Mouse (Mus musculus) brain, embryonic 14.5 days (tissue): ENCODE measurements around the gene Etl4. TPM values are rescaled to one million over a fixed set of nuclear protein-coding genes. Genes with fewer than 3 reads are reported as not detected.

ENCODE experiments used
- DNase-seq: peaks from one replicate; pipeline ENCODE4 v3.0.0-alpha.2; 2011; ENCODE audit warnings: low read depth
- CTCF ChIP-seq: fragments of 200-500 bp; IDR thresholded peaks from 2 replicates; pipeline ENCODE4 v1.5.1; 2012; ENCODE audit warnings: inconsistent platforms, mild to moderate bottlenecking, moderate library complexity, borderline replicate concordance; ENCODE audit not compliant: insufficient read depth, insufficient read length; ENCODE audit errors: extremely low read depth
- POLR2A ChIP-seq: fragments of 200-500 bp; IDR thresholded peaks from 2 replicates; pipeline ENCODE4 v1.6.1; 2012; ENCODE audit warnings: mild to moderate bottlenecking, inconsistent platforms, borderline replicate concordance; ENCODE audit not compliant: poor library complexity, insufficient read depth, insufficient read length, severe bottlenecking; ENCODE audit errors: extremely low read depth
- polyA plus RNA-seq: library from polyadenylated mRNA; depleted of rRNA; stranded (reverse); fragments of >200 nt; gene quantifications from 2 replicates; pipeline ENCODE4 v1.2.3, GENCODE M21; 2012

The Etl4 gene
- polyA plus RNA-seq, 1 experiment: 12.3 TPM

DNA sequence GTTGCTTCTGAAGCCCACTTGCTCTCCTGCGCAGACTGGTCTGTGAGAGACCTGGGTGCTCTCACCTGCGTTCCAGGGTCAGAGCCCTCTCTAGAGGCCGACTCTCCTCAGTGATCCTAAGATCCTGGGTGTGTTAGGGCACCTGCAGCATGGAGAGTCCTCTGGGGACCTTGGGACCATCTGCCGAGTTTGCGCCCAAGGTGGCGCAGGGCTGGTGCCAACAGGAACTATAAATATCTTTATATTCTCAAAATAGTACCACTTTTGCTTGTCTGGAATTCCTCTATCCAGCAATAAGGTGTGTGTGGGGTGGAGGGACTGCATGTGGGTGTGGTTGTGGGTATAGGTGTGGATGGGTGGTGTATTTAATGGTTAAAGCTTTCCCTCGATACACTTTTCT, 293.4 kb downstream of the Etl4 start:
- TF ChIP-seq CTCF (no peak), POLR2A (no peak)
- no peak for DNase-seq

DNA sequence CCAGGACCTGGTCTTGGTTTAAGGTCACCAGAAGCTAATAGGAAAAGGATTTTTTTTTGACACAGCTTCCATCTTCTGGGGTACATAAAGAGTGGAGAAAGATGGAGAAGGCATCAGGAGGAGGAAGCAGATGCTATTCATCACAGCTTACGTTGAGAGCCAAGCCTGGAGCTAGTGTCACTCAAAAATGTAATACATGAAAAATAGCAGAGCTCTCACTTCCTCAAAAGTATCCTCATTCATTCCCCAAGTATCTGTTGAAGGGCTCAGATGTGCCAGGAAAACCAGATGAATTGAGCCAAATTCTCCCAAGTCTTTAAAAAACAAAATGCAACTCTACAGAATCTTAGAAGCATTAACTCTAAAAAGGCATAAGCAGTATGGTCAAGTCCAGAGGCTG, 297.1 kb downstream of the Etl4 start:
- peak; percentile 21 for DNase-seq
- TF ChIP-seq POLR2A (no peak), CTCF (no peak)

DNA sequence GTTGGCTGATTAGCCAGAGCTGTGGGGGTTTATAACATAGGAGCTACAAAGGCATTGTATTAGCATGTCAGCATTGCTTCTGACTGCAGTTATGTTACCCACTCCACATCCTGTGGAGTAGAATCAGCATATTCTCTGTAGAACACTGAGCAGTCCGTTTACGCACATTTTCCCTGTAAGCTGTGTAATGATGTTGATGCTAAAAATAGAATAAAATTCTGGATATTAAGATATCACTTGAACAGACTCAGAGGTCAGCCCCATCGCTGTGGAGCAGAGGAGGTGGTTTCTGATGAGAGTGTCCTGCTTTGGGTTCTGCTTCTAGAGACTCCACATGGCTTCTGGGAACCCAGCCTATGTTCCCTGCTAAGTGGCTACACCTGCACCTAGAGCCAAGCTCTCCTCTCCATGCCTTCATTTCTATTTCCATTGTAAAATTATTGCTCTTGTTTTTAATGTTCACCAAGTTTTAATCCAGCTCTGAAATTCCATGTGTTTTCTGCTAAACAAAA, 299.2 kb downstream of the Etl4 start:
- no peak for DNase-seq
- TF ChIP-seq POLR2A (no peak), CTCF (no peak)

DNA sequence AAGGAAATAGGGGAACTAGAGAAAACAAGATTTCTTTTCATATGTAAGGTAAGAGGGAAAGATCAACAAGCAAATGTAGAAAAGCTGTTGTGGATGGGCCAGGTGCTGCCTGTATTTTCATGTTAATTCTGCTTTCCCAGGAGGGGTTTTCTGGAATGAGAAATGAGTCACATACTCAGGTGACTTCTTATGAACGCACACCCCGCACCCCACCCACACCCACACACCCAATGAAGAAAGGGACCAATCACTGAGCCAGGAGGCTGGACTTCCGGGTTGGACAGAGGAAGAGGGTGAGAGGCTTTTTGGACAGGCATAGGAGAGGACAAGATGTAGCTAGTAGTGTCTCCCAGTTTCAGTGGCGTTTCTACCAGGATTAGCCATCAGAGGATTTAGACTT, 299.8 kb downstream of the Etl4 start:
- no peak for DNase-seq
- TF ChIP-seq POLR2A: no peak
- no peak for TF ChIP-seq CTCF

DNA sequence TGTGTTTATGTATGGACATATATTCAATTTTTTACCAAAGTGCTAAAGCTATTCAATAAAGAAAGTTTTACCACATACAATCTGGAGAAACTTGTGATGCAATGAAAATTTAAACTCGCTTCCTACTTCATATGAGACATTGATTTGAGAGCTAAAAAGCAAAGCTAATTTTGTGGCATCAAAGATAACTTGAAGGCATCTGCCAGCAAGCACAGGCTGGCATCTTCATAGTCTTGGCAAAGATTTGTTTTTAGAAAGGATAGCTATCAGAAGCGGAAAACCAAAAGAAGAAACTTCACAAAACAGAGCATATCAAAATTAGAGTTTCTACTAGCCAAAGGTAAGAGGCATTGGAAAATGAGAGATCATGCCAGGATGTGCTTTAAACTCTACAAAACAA, 306.7 kb downstream of the Etl4 start:
- TF ChIP-seq CTCF: no peak
- TF ChIP-seq POLR2A: no peak
- peak; percentile 8 for DNase-seq

DNA sequence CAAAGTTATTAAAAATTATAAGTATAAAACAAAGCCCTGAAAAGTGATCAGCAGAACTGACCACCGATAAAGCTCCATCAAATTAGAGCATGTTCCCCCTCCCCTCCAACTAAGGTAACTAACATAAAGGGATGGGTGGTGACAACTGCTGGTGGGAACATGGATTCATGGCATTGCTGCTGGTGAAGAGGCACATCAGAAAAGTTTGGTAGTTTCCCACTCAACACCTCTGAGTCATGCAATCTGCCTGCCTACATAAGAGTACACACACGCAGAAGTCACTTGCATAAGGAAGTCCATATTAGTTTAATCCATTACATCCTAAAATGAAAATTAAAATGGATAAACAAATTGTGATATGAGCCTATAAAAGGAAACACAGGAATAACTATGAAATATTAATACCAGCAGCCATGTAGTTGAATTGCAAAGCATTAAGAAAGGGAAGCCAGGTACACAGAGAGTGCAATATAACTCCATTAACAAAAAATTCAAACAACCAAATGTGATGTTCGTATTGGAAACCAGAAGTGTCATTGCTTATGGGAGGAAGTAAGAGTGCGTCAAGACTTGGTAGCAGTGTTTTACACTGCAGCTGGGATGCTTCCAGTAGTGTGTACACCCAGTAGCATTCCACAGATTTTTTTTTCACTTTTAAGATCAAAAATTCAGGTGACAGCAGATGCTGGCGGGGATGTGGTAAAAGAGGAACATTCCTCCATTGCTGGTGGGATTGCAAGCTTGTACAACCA, 307.3 kb downstream of the Etl4 start:
- DNase-seq: no peak
- TF ChIP-seq CTCF (no peak), POLR2A (no peak)

DNA sequence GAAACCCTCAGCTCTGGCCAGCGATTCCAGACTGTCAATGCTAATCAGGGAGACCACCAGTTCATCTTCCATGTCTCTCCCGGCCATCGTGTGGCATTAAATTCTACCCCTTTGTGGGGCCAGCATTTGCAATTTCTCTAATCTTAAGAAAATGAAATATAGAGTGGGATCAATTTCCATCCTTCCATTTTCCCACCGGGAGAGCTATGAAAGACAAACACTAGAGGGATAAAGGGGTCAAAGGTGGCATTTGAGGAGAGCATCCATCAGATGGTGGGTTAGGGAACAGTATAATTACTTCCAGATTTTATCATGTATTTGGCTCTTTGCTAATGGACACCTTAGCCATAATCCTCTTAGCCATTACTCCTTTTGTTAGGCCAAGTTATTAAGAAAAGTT, 321.8 kb downstream of the Etl4 start:
- TF ChIP-seq POLR2A (no peak), CTCF (no peak)
- DNase-seq: no peak

DNA sequence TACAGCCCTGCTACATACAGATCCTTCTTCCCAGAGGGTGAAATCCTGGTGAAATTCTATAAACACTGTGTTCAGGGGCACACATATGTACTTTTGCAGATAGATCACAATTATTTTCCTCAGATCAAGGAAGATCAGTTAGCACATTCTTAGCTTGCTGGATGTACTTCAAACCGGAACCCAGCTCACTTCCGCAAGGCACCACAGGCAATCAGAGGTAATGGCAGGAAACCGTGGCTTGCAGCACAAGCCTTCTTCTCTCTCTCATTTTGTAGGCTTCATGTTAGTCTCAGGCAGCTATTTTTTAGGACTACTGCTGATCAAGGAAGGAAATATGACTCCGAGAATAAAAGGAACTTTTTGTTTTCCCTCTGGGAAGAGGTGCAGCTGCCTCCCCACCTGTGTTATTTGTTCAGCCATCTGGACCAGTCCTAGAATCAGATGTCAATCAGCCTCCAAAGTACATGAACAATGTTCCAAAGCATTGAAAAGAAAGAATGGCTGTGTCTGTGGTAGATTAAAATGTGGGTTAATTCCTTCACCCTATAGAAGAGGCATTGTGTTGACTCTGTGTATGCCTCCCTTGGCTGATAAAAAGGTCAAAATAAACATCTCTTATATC, 338.6 kb downstream of the Etl4 start:
- TF ChIP-seq CTCF (no peak), POLR2A (no peak)

DNA sequence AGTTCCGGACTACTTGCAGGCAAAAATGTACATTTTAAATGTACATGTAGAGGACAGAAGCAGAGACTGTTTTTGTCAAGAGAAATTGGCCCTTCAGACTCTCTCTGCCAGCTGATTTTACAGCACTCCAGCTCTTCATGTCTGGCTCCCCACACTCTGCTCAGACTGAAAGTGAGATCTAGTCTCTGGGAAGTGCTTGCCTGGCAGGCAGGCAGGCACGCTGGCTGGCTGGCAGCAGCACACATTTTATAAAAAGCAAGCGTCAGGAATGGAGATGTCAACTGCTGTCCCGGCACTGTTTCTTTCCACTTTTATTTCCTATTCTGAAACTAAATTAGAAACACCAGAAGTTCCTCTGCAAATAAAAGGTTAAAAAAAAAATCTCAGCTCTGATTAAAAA, 339.8 kb downstream of the Etl4 start:
- DNase-seq: peak; percentile 74
- TF ChIP-seq POLR2A (no peak), CTCF (no peak)

More for the DNA sequence above, 338.6 kb downstream of the Etl4 start:
- peak; percentile 40 for DNase-seq

DNA sequence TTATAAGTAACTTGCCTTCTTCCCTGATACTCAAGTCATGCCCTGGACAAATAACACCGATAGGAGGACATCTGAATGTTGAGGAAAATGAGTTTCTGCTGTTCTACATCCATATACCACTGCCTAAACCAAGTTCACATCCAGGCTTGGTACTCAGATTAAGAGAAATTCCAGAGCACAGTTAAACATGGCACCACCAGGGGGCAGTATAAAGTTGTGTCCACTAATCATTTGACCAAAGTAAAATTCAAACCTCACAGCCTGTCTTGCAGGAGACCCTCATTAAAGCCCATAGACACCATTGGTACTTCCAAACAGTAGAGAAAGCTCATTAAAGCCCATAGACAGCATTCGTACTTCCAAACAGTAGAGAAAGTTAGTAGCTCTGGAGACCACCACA, 366.5 kb downstream of the Etl4 start:
- TF ChIP-seq CTCF: peak; percentile 57; the same call in 1 of the 2 replicates
- no peak for TF ChIP-seq POLR2A
- peak; percentile 78 for DNase-seq

DNA sequence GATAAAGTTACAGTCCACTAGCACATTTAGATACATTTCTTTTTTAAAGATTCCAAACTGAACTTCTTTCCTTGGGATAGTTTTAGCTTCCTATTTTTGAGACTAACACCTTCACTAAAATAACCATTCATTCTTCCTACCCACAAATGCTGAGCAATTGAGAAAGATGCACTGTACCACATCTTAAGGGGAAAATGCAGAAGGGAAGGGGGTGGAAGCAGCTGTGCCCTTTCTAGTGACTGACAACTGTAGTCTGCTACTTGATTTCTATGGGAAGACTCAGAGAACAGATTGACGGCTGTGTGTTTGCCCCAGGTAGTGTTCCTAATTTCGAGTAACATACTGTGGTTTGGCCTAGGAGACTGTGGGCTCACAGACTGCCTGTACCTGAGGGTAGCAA, 372.3 kb downstream of the Etl4 start:
- DNase-seq: no peak
- TF ChIP-seq CTCF (no peak), POLR2A (no peak)

DNA sequence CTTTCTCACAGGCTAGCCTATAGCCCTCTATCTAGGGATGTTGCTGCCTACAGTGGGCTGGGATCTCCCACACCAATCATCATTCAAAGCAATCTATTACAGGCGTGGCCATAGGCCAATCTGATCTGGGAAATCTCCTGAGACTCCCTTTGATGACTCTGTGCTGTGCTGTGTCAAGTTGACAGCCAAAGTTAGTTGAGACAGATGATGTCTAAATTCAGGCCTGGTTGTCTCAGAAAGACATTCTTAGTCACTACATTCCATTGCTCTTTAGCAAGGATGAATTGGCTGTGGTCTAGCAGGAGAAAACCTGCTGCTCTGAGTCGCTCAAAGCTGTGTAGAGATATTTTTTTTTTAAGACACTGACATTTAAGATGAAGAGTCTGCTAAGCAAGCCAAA, 374.8 kb downstream of the Etl4 start:
- no peak for DNase-seq
- TF ChIP-seq POLR2A (no peak), CTCF (no peak)
